Mouse (Mus musculus): ENCODE results near the gene Arid5b.

Gene Arid5b

GRCm38 (mm10) chr10:68090544-68090943 lies 188.0 kb downstream of the Arid5b start:
- in situ Hi-C loops (cut with MboI, MseI) = no loop called here

- in situ Hi-C loops (cut with MboI, MseI) = no loop called here
Observed at GRCm38 (mm10) chr10:68090197-68090535, 188.4 kb downstream of the Arid5b start.

- in situ Hi-C loops (cut with MboI, MseI) = no loop called here
Observed at GRCm38 (mm10) chr10:68089435-68090196, 188.9 kb downstream of the Arid5b start.

GRCm38 (mm10) chr10:68087722-68088121 lies 190.8 kb downstream of the Arid5b start:
- in situ Hi-C loops (cut with MboI, MseI) = no loop called here

GRCm38 (mm10) chr10:68086973-68087372 lies 191.6 kb downstream of the Arid5b start:
- in situ Hi-C loops (cut with MboI, MseI) = no loop called here

GRCm38 (mm10) chr10:68085574-68085973 lies 193.0 kb downstream of the Arid5b start:
- in situ Hi-C loops (cut with MboI, MseI) = no loop called here

GRCm38 (mm10) chr10:68081712-68082111 lies 196.8 kb downstream of the Arid5b start:
- in situ Hi-C loops (cut with MboI, MseI) = no loop called here

GRCm38 (mm10) chr10:68079910-68080670 lies 198.4 kb downstream of the Arid5b start:
- in situ Hi-C loops (cut with MboI, MseI) = loop anchor here (5.0 kb wide), 1 partner anchor 83 kb away; no protein-coding TSS in a partner anchor

- in situ Hi-C loops (cut with MboI, MseI) = loop anchor here (5.0 kb wide), 1 partner anchor 81 kb away; no protein-coding TSS in a partner anchor
Observed at GRCm38 (mm10) chr10:68078708-68079107, 199.8 kb downstream of the Arid5b start.

- in situ Hi-C loops (cut with MboI, MseI) = loop anchor here (5.0 kb wide), 1 partner anchor 78 kb away; no protein-coding TSS in a partner anchor
Observed at GRCm38 (mm10) chr10:68075181-68075580, 203.4 kb downstream of the Arid5b start.

GRCm38 (mm10) chr10:68074291-68074690 lies 204.2 kb downstream of the Arid5b start:
- in situ Hi-C loops (cut with MboI, MseI) = no loop called here

GRCm38 (mm10) chr10:68072626-68073025 lies 205.9 kb downstream of the Arid5b start:
- in situ Hi-C loops (cut with MboI, MseI) = no loop called here

- in situ Hi-C loops (cut with MboI, MseI) = no loop called here
Observed at GRCm38 (mm10) chr10:68071041-68071440, 207.5 kb downstream of the Arid5b start.

GRCm38 (mm10) chr10:68068426-68068825 lies 210.1 kb downstream of the Arid5b start:
- in situ Hi-C loops (cut with MboI, MseI) = no loop called here

- in situ Hi-C loops (cut with MboI, MseI) = no loop called here
Observed at GRCm38 (mm10) chr10:68067961-68068360, 210.6 kb downstream of the Arid5b start.

- in situ Hi-C loops (cut with MboI, MseI) = no loop called here
Observed at GRCm38 (mm10) chr10:68066173-68066572, 212.4 kb downstream of the Arid5b start.

- in situ Hi-C loops (cut with MboI, MseI) = no loop called here
Observed at GRCm38 (mm10) chr10:68064571-68064970, 214.0 kb downstream of the Arid5b start.

- in situ Hi-C loops (cut with MboI, MseI) = no loop called here
Observed at GRCm38 (mm10) chr10:68063806-68064545, 214.6 kb downstream of the Arid5b start.

GRCm38 (mm10) chr10:68061249-68061615 lies 217.3 kb downstream of the Arid5b start:
- in situ Hi-C loops (cut with MboI, MseI) = no loop called here

- in situ Hi-C loops (cut with MboI, MseI) = no loop called here
Observed at GRCm38 (mm10) chr10:68060590-68061248, 217.8 kb downstream of the Arid5b start.

- in situ Hi-C loops (cut with MboI, MseI) = loop anchor here (10.0 kb wide), 1 partner anchor 486 kb away; the partner anchor contains the start of gene Cabcoco1
Observed at GRCm38 (mm10) chr10:68058378-68058777, 220.2 kb downstream of the Arid5b start.

Data from T-helper 1 cell (primary cell).